Mouse (Mus musculus) liver, postnatal 0 days (tissue): ENCODE data around the gene Aldh3a2.

Source experiments
- CTCF ChIP-seq: sonication (generic); IDR thresholded peaks from 2 replicates; pipeline ENCODE4 v1.5.1; 2016; ENCODE audit warnings: antibody characterized with exemption, low read depth
- EP300 ChIP-seq: IDR thresholded peaks from 2 replicates; pipeline ENCODE4 v1.6.1; 2016; ENCODE audit warnings: antibody characterized with exemption, low read depth, mild to moderate bottlenecking

DNA sequence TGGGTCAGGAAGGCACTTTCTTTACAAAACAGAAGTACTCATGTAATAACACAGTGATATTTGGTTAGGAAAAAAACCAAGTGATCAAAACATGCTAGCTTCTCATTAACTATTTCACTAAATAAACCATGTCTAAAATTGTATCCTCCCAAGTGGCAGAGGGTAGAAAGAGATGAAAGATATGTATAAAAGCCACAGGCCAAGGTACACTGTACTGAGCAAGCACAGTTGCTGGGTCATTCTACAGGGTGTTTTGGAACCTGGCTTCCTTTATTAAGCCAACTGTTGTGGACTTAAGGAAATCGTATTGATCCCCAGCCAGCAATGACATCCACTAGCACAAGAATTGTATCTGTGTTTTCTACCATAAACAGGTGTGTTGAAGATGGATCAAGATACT, 3.4 kb downstream of the Aldh3a2 start:
- TF ChIP-seq CTCF (no peak), EP300 (no peak)
